Mouse (Mus musculus): ENCODE measurements at regions not wholly inside any gene's neighbourhood (a gene's known extent, or its start where the extent isn't known, plus 50 kb on each side); places are given as distances from the start of the nearest gene placed in this dataset.
A peak's percentile ranks its signal among the peaks of the same experiment; 100 is the strongest.

GRCm38 (mm10) chr14:54086660-54087059 lies 167.2 kb downstream of the Dad1 start:
- TF ChIP-seq CTCF (IDR thresholded peaks at IDR 0.05), result no peak
- Histone ChIP-seq H3K4me3 (no peak overlapping the region), H3K27ac (no peak overlapping the region)
- intact Hi-C loops (cut with DNase I), result no loop called here
- DNase-seq (ENCODE audit: extremely low spot score in 1 of 2, low spot score in 2 of 2), result peak; percentile 49 to 61

- intact Hi-C loops (cut with DNase I), result loop anchor here (5.0 kb wide), 1 partner anchor 38 kb away; no protein-coding TSS in a partner anchor
- Histone ChIP-seq H3K27ac (no peak overlapping the region), H3K4me3 (no peak overlapping the region)
- DNase-seq (ENCODE audit: extremely low spot score in 1 of 2, low spot score in 2 of 2), result no peak
- TF ChIP-seq CTCF (IDR thresholded peaks at IDR 0.05), result no peak
Measured at GRCm38 (mm10) chr14:54074659-54075058, 179.2 kb downstream of the Dad1 start.

GRCm38 (mm10) chr14:54072283-54072912 lies 181.5 kb downstream of the Dad1 start:
- DNase-seq (ENCODE audit: extremely low spot score in 1 of 2, low spot score in 2 of 2), result no peak
- TF ChIP-seq CTCF (IDR thresholded peaks at IDR 0.05), result no peak
- no peak overlapping the region for H3K27ac ChIP-seq
- intact Hi-C loops (cut with DNase I), result no loop called here
- H3K4me3 ChIP-seq, result no peak overlapping the region

GRCm38 (mm10) chr14:54070240-54070639 lies 183.7 kb downstream of the Dad1 start:
- TF ChIP-seq CTCF (IDR thresholded peaks at IDR 0.05), result no peak
- H3K4me3 ChIP-seq, result no peak overlapping the region
- no peak overlapping the region for H3K27ac ChIP-seq
- intact Hi-C loops (cut with DNase I), result no loop called here
- no peak for DNase-seq (ENCODE audit: extremely low spot score in 1 of 2, low spot score in 2 of 2)

- no peak for DNase-seq (ENCODE audit: extremely low spot score in 1 of 2, low spot score in 2 of 2)
- TF ChIP-seq CTCF (IDR thresholded peaks at IDR 0.05), result no peak
- intact Hi-C loops (cut with DNase I), result loop anchor here (10.0 kb wide), 1 partner anchor 256 kb away; no protein-coding TSS in a partner anchor
Measured at GRCm38 (mm10) chr14:54068684-54069083, 185.2 kb downstream of the Dad1 start.

GRCm38 (mm10) chr14:54065466-54065865 lies 188.4 kb downstream of the Dad1 start:
- no peak overlapping the region for H3K27ac ChIP-seq
- no peak for DNase-seq (ENCODE audit: extremely low spot score in 1 of 2, low spot score in 2 of 2)
- H3K4me3 ChIP-seq, result no peak overlapping the region
- intact Hi-C loops (cut with DNase I), result loop anchor here (2.0 to 10.0 kb wide), 3 partner anchors 163 to 347 kb away; no protein-coding TSS in a partner anchor
- no peak for TF ChIP-seq CTCF (IDR thresholded peaks at IDR 0.05)

More at GRCm38 (mm10) chr14:54068684-54069083, 185.2 kb downstream of the Dad1 start:
- H3K27ac ChIP-seq, result no peak overlapping the region
- no peak overlapping the region for H3K4me3 ChIP-seq

- DNase-seq (ENCODE audit: extremely low spot score in 1 of 2, low spot score in 2 of 2), result peak; percentile 81 to 85
- no peak overlapping the region for H3K4me3 ChIP-seq
- intact Hi-C loops (cut with DNase I), result loop anchor here (1.0 to 10.0 kb wide), 6 partner anchors 89 to 578 kb away; partner anchors contain the start of genes Cdh24 and Gm17606
- no peak overlapping the region for H3K27ac ChIP-seq
- TF ChIP-seq CTCF (IDR thresholded peaks at IDR 0.05), result peak; percentile 92
Measured at GRCm38 (mm10) chr14:54064541-54065402, 189.1 kb downstream of the Dad1 start.

GRCm38 (mm10) chr14:54061570-54061969 lies 192.3 kb downstream of the Dad1 start:
- intact Hi-C loops (cut with DNase I), result loop anchor here (5.0 to 10.0 kb wide), 3 partner anchors 263 to 581 kb away; partner anchors contain the start of genes Cdh24 and Gm17606
- no peak overlapping the region for H3K27ac ChIP-seq
- TF ChIP-seq CTCF (IDR thresholded peaks at IDR 0.05), result no peak
- no peak overlapping the region for H3K4me3 ChIP-seq
- DNase-seq (ENCODE audit: extremely low spot score in 1 of 2, low spot score in 2 of 2), result peak; percentile 23 to 36

GRCm38 (mm10) chr14:54059776-54060175 lies 194.1 kb downstream of the Dad1 start:
- no peak overlapping the region for H3K4me3 ChIP-seq
- intact Hi-C loops (cut with DNase I), result loop anchor here (5.0 to 10.0 kb wide), 5 partner anchors 87 to 583 kb away; partner anchors contain the start of genes Cdh24 and Gm17606
- no peak overlapping the region for H3K27ac ChIP-seq
- TF ChIP-seq CTCF (IDR thresholded peaks at IDR 0.05), result peak; percentile 83
- peak; percentile 77 for DNase-seq (ENCODE audit: extremely low spot score in 1 of 2, low spot score in 2 of 2)

GRCm38 (mm10) chr14:54059096-54059495 lies 194.8 kb downstream of the Dad1 start:
- Histone ChIP-seq H3K27ac (no peak overlapping the region), H3K4me3 (no peak overlapping the region)
- TF ChIP-seq CTCF (IDR thresholded peaks at IDR 0.05), result no peak
- DNase-seq (ENCODE audit: extremely low spot score in 1 of 2, low spot score in 2 of 2), result no peak
- intact Hi-C loops (cut with DNase I), result loop anchor here (5.0 kb wide), 2 partner anchors 87 to 177 kb away; no protein-coding TSS in a partner anchor

- Histone ChIP-seq H3K27ac (no peak overlapping the region), H3K4me3 (no peak overlapping the region)
- intact Hi-C loops (cut with DNase I), result loop anchor here (5.0 kb wide), 2 partner anchors 84 to 174 kb away; no protein-coding TSS in a partner anchor
- TF ChIP-seq CTCF (IDR thresholded peaks at IDR 0.05), result no peak
- no peak for DNase-seq (ENCODE audit: extremely low spot score in 1 of 2, low spot score in 2 of 2)
Measured at GRCm38 (mm10) chr14:54056691-54057090, 197.2 kb downstream of the Dad1 start.

- DNase-seq (ENCODE audit: extremely low spot score in 1 of 2, low spot score in 2 of 2), result no peak
- no peak for TF ChIP-seq CTCF (IDR thresholded peaks at IDR 0.05)
- intact Hi-C loops (cut with DNase I), result loop anchor here (5.0 kb wide), 2 partner anchors 83 to 173 kb away; no protein-coding TSS in a partner anchor
- Histone ChIP-seq H3K27ac (no peak overlapping the region), H3K4me3 (no peak overlapping the region)
Measured at GRCm38 (mm10) chr14:54055390-54055789, 198.5 kb downstream of the Dad1 start.
